ENCODE assay signal across 8 mouse cellular contexts in genomic region chr3:37722487-37723060, GRCm38 (mm10). TPM values are rescaled to one million over a fixed set of nuclear protein-coding genes. Genes with fewer than 3 reads are reported as not detected.
A peak's percentile ranks its signal among the peaks of the same experiment; 100 is the strongest.
DNase-seq lines count a peak whose midpoint lies in the region; ATAC-seq and TF ChIP-seq lines count a peak whose summit lies in the region.

No protein-coding gene starts in this region.

- 0 out of 2 replicates have a peak, but pooled peaks cover 5% of the 10 kb centered on the region for H3K4me1 ChIP-seq in heart, embryonic 11.5 days (ENCODE audit: control insufficient read depth, insufficient read depth, low read length)
- peaks cover 0 to 2% of the 10 kb centered on the region in 2 experiments; a peak in 1 of 4 replicates for H3K4me1 ChIP-seq in CH12.LX (ENCODE audit: control insufficient read depth in 1 of 2, insufficient read depth in 2 of 2)
- H3K4me1 ChIP-seq in forebrain, postnatal 0 days (ENCODE audit: insufficient read depth) = peaks cover 17% of the 10 kb centered on the region
- H3K4me1 ChIP-seq in liver, postnatal 0 days (ENCODE audit: insufficient read depth) = peaks cover 26% of the 10 kb centered on the region

- TF ChIP-seq RAD21 in CH12.LX (IDR thresholded peaks at IDR 0.05; ENCODE audit: low read depth, low read length) = no peak

- DNase-seq in heart, adult 8-10 months (ENCODE audit: low spot score) = no peak
- DNase-seq in CH12.LX (ENCODE audit: extremely low read depth) = peak; percentile 21
- peak; percentile 45 for DNase-seq in forebrain, postnatal 0 days
- DNase-seq in liver, postnatal 0 days = no peak
- DNase-seq in adrenal gland, adult 2 months = no peak
- DNase-seq in urinary bladder, adult 18-20 months (ENCODE audit: low spot score in 2 of 2) = no peak
- no peak for DNase-seq in layer of hippocampus, adult 11-12 months (ENCODE audit: low spot score)

- TF ChIP-seq CTCF in CH12.LX (conservative IDR thresholded peaks at IDR 0.05 in 1 of 2, IDR thresholded peaks at IDR 0.05 in 1 of 2; ENCODE audit: low read depth in 2 of 2, low read length in 2 of 2) = no peak
- no peak for TF ChIP-seq CTCF in forebrain, postnatal 0 days (IDR thresholded peaks at IDR 0.05; ENCODE audit: low read depth)
- TF ChIP-seq CTCF in liver, postnatal 0 days (IDR thresholded peaks at IDR 0.05; ENCODE audit: low read depth) = no peak

- no peak overlapping the region for H3K27ac ChIP-seq in heart, embryonic 11.5 days (ENCODE audit: low read depth, low read length)
- H3K27ac ChIP-seq in CH12.LX (ENCODE audit: insufficient read depth, low read depth) = no peak overlapping the region
- peak overlapping the region; percentile 54 for H3K27ac ChIP-seq in forebrain, postnatal 0 days (ENCODE audit: low read depth, low read length)
- H3K27ac ChIP-seq in liver, postnatal 0 days (ENCODE audit: low read depth) = peak overlapping the region; percentile 89

- no peak for TF ChIP-seq POLR2A in CH12.LX (IDR thresholded peaks at IDR 0.05; ENCODE audit: low read depth, low read length)

- in situ Hi-C loops in CH12.LX (cut with MboI; ENCODE audit: low pct_ligation_motif_present, low pct_unique_long_range_greater_than_20kb, low sequenced_read_pairs) = no loop called here

- WGBS in heart, embryonic 11.5 days (ENCODE audit: insufficient replicate concordance) = 48% methylated on average over 12 of the region's 12 CpGs
- WGBS in forebrain, postnatal 0 days = 46% methylated on average over 12 of the region's 12 CpGs
- 55% methylated on average over 12 of the region's 12 CpGs for WGBS in liver, postnatal 0 days (ENCODE audit: insufficient replicate concordance)

- H3K36me3 ChIP-seq in heart, embryonic 11.5 days (ENCODE audit: control insufficient read depth, insufficient read depth, low read length) = no peaks in the 10 kb centered on the region
- H3K36me3 ChIP-seq in CH12.LX (replicated peaks in 1 of 2; ENCODE audit: control insufficient read depth in 1 of 2, insufficient read depth in 1 of 2, low read length in 1 of 2) = no peaks in the 10 kb centered on the region
- H3K36me3 ChIP-seq in forebrain, postnatal 0 days (ENCODE audit: insufficient read depth) = no peaks in the 10 kb centered on the region
- H3K36me3 ChIP-seq in liver, postnatal 0 days (replicated peaks; ENCODE audit: insufficient read depth, low read length) = no peaks in the 10 kb centered on the region

- dilution Hi-C loops in CH12.LX (cut with MboI; ENCODE audit: extremely low pct_ligation_motif_present, extremely low pct_unique_long_range_greater_than_20kb, low sequenced_read_pairs) = no loop called here

- peak overlapping the region; percentile 43 for H3K4me3 ChIP-seq in heart, embryonic 11.5 days (ENCODE audit: low read depth, low read length)
- no peak overlapping the region for H3K4me3 ChIP-seq in CH12.LX (replicated peaks in 1 of 3; ENCODE audit: low read depth in 2 of 3, low read length in 2 of 3, poor library complexity in 1 of 3)
- H3K4me3 ChIP-seq in forebrain, postnatal 0 days (ENCODE audit: low read depth, low read length) = peak overlapping the region; percentile 45
- H3K4me3 ChIP-seq in liver, postnatal 0 days (ENCODE audit: low read depth, low read length) = peak overlapping the region; percentile 38; the same call in 1 of the 2 replicates

- peak overlapping the region; percentile 76 for H3K4me2 ChIP-seq in heart, embryonic 11.5 days
- no peak overlapping the region for H3K4me2 ChIP-seq in CH12.LX (ENCODE audit: insufficient read depth, low read depth, poor library complexity, severe bottlenecking)
- peak overlapping the region; percentile 85 for H3K4me2 ChIP-seq in forebrain, postnatal 0 days (ENCODE audit: low read depth)
- H3K4me2 ChIP-seq in liver, postnatal 0 days (ENCODE audit: low read depth, low read length) = peak overlapping the region; percentile 73

- TF ChIP-seq EP300 in CH12.LX (IDR thresholded peaks at IDR 0.05; ENCODE audit: low read length) = no peak
- no peak for TF ChIP-seq EP300 in liver, postnatal 0 days (IDR thresholded peaks at IDR 0.05; ENCODE audit: low read depth)

- peaks cover 38% of the 10 kb centered on the region for H3K27me3 ChIP-seq in heart, embryonic 11.5 days (ENCODE audit: control insufficient read depth, insufficient read depth, low read length)
- no peaks in the 10 kb centered on the region for H3K27me3 ChIP-seq in CH12.LX (replicated peaks)
- no peaks in the 10 kb centered on the region for H3K27me3 ChIP-seq in forebrain, postnatal 0 days (ENCODE audit: insufficient read depth, low read length)
- H3K27me3 ChIP-seq in liver, postnatal 0 days (ENCODE audit: insufficient read depth, low read length) = peaks cover 9% of the 10 kb centered on the region; the same call in 1 of the 2 replicates

- H3K9ac ChIP-seq in heart, embryonic 11.5 days (ENCODE audit: low read depth, low read length) = peak overlapping the region; percentile 46; the same call in 1 of the 2 replicates
- H3K9ac ChIP-seq in CH12.LX (ENCODE audit: insufficient read depth, low read depth) = no peak overlapping the region
- H3K9ac ChIP-seq in forebrain, postnatal 0 days = no peak overlapping the region
- H3K9ac ChIP-seq in liver, postnatal 0 days (replicated peaks) = peak overlapping the region; percentile 57; the same call in 1 of the 2 replicates

- ATAC-seq in heart, embryonic 11.5 days (replicated peaks; ENCODE audit: insufficient number of reproducible peaks, low FRiP score, low TSS enrichment) = no peak
- peak; percentile 32; the same call in 1 of the 2 replicates for ATAC-seq in forebrain, postnatal 0 days
- ATAC-seq in liver, postnatal 0 days = no peak

- H3K9me3 ChIP-seq in heart, embryonic 11.5 days (replicated peaks; ENCODE audit: control insufficient read depth, low read length) = no peaks in the 10 kb centered on the region
- H3K9me3 ChIP-seq in CH12.LX (replicated peaks; ENCODE audit: low read length) = no peaks in the 10 kb centered on the region
- no peaks in the 10 kb centered on the region for H3K9me3 ChIP-seq in forebrain, postnatal 0 days (ENCODE audit: low read length)
- H3K9me3 ChIP-seq in liver, postnatal 0 days (ENCODE audit: low read length) = no peaks in the 10 kb centered on the region

- no peaks in the 10 kb centered on the region for H3K79me2 ChIP-seq in CH12.LX (replicated peaks; ENCODE audit: control insufficient read depth, extremely low read depth, insufficient read depth, poor library complexity, severe bottlenecking)

TF ChIP-seq in CH12.LX, 34 proteins besides CTCF, POLR2A, EP300 and RAD21:
- TF ChIP-seq USF2 (conservative IDR thresholded peaks at IDR 0.05; ENCODE audit: low read depth, low read length) (no peak), HCFC1 (IDR thresholded peaks at IDR 0.05; ENCODE audit: low read depth, low read length) (no peak), MEF2A (IDR thresholded peaks at IDR 0.05; ENCODE audit: borderline replicate concordance, low read depth, low read length) (no peak), TBP (conservative IDR thresholded peaks at IDR 0.05; ENCODE audit: low read depth, low read length) (no peak), JUND (conservative IDR thresholded peaks at IDR 0.05; ENCODE audit: low read depth, low read length) (no peak), UBTF (IDR thresholded peaks at IDR 0.05; ENCODE audit: low read depth, low read length) (no peak), GABPA (IDR thresholded peaks at IDR 0.05; ENCODE audit: insufficient replicate concordance, low read depth, low read length) (no peak), ZNF384 (IDR thresholded peaks at IDR 0.05; ENCODE audit: low read depth, low read length) (no peak), ETS1 (conservative IDR thresholded peaks at IDR 0.05; ENCODE audit: low read depth, low read length) (no peak), PAX5 (IDR thresholded peaks at IDR 0.05; ENCODE audit: low read length) (no peak), IRF4 (IDR thresholded peaks at IDR 0.05; ENCODE audit: low read depth, low read length) (no peak), RCOR1 (conservative IDR thresholded peaks at IDR 0.05; ENCODE audit: low read depth, low read length) (no peak), POLR2AphosphoS2 (IDR thresholded peaks at IDR 0.05; ENCODE audit: low read depth, low read length) (no peak)

RNA-seq across cellular contexts. Expression of gene Gm5148, which starts 1.7 kb away (rescaled TPM):
- polyA plus RNA-seq in heart, embryonic 11.5 days (2014; fragmentation: Nextera tagmentation; extraction: Ambion mirVana) = 1.4 and 3.7 TPM in 2 replicates
- total RNA-seq in heart, adult 8-10 months (2022) = not detected
- total RNA-seq in CH12.LX (2012; rRNA removed) = 130 and 146 TPM in 2 replicates
- not detected in 2 replicates for total RNA-seq in CH12.LX (2014; rRNA removed)
- 0.55 TPM in 1 of 2 replicates, not detected in the other for polyA plus RNA-seq in CH12.LX (2012; ENCODE audit: insufficient read length, low read depth)
- 4.9 TPM in 2 replicates for total RNA-seq in forebrain, postnatal 0 days (2014; rRNA removed)
- 9.9 and 11.9 TPM in 2 replicates for polyA plus RNA-seq in forebrain, postnatal 0 days (2015; fragmentation: Nextera tagmentation; extraction: Ambion mirVana)
- polyA plus RNA-seq in liver, postnatal 0 days (2015; fragmentation: Nextera tagmentation; extraction: Ambion mirVana) = 3.0 and 4.1 TPM in 2 replicates
- 1 to 10 TPM in 1 of 2 experiments, under 1 TPM in 1; 0.26 to 1.6 TPM for total RNA-seq in adrenal gland, adult 2 months (2021)
- 0.59 and 2.6 TPM in 2 replicates for polyA plus RNA-seq in adrenal gland, adult 2 months (2012; rRNA removed)

Comparison
In these comparisons a context has a peak if more than half of its experiments do, and no peak if none do; other contexts are left out.
1. H3K27ac ChIP-seq: peak in forebrain, postnatal 0 days (single experiment) and liver, postnatal 0 days (single experiment); none in heart, embryonic 11.5 days (single experiment) and CH12.LX (single experiment).
2. H3K4me3 ChIP-seq: peak in heart, embryonic 11.5 days (single experiment), forebrain, postnatal 0 days (single experiment) and liver, postnatal 0 days (single experiment); none in CH12.LX (0 of 3).
3. H3K9ac ChIP-seq: peak in heart, embryonic 11.5 days (single experiment) and liver, postnatal 0 days (single experiment); none in CH12.LX (single experiment) and forebrain, postnatal 0 days (single experiment).
4. DNase-seq: peak in CH12.LX (single experiment) and forebrain, postnatal 0 days (single experiment); none in heart, adult 8-10 months (single experiment), liver, postnatal 0 days (single experiment), adrenal gland, adult 2 months (single experiment), urinary bladder, adult 18-20 months (0 of 2) and layer of hippocampus, adult 11-12 months (single experiment).